Mouse (Mus musculus) C2C12 (cell line): ENCODE measurements around the gene Atxn7.

Experiments
- CEBPB ChIP-seq: IDR thresholded peaks from one replicate; pipeline ENCODE4 v1.6.1; 2011; ENCODE audit warnings: low read depth, mild to moderate bottlenecking, control low read depth, moderate library complexity
- CTCF ChIP-seq: IDR thresholded peaks from one replicate; pipeline ENCODE4 v1.5.1; 2011; ENCODE audit not compliant: control insufficient read depth, insufficient read depth, insufficient read length
- MAX ChIP-seq: IDR thresholded peaks from one replicate; pipeline ENCODE4 v1.6.1; 2011; ENCODE audit warnings: mild to moderate bottlenecking, control low read depth
- MYOD1 ChIP-seq: IDR thresholded peaks from one replicate; pipeline ENCODE4 v1.6.1; 2011; ENCODE audit warnings: low read depth; ENCODE audit not compliant: control insufficient read depth, insufficient read length
- MYOG ChIP-seq: IDR thresholded peaks from one replicate; pipeline ENCODE4 v1.6.1; 2011; ENCODE audit not compliant: control insufficient read depth, insufficient read length; ENCODE audit errors: extremely low read depth
- USF1 ChIP-seq: IDR thresholded peaks from one replicate; pipeline ENCODE4 v1.6.1; 2011; ENCODE audit warnings: low read depth, mild to moderate bottlenecking, control low read depth, moderate library complexity

DNA sequence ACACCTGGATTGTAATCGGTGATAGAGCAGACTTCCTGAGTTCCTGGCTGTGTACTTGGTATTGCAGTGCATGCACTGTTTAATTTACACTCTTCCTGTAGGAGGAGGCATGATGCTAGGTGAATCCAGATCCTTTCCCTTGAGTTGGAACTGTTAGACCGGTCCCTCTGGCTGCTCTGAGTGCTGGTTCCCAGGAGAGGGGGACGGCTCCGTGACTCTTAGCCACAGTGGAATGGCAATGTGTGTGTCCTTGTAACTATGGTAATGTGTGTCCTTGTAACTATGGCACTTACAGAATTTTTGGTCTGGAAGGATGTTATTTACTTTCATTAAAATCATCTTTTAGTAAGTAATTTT lies 103.9 kb downstream of the Atxn7 start:
- TF ChIP-seq CTCF (no peak), MYOD1 (no peak), MAX (no peak), USF1 (no peak), CEBPB (no peak), MYOG (no peak)
